Mouse (Mus musculus): ENCODE results near the gene Olfr718-ps1. TPM values are rescaled to one million over a fixed set of nuclear protein-coding genes. Genes with fewer than 3 reads are reported as not detected.
"Not testable (repeated sequence)": the region's sequence is repeated elsewhere in the genome, so short reads cannot be mapped to it uniquely, and the experiment has no call there.

The Olfr718-ps1 gene
- under 1 TPM in 1 of 2 experiments, not detected in 1; 0.05 TPM for total RNA-seq (2021)
- long read RNA-seq, experiment 1 = 0 reads
- long read RNA-seq, experiment 2 = 0 reads

DNA sequence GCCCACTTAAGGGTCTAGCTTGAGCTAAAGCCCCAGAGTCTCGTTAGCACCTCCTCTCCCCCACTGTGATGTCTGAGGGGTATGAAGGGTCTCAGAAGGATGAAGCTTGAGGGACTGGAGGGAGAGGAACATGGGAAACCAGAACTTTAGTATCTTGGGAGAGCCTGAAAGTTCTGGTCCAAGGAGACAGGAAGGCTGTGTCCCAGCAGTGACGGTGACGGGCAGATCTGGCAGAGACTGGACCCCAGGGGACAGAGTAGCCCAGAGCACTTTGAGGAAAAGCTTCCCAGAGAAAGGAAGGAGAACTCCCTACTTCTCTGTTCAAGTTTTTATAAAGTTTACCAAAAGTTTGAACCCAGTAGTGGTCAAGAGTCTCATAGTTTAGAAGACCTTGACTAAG lies at the start of gene Olfr718-ps1:
Gene Olfr718-ps1 (minus strand): TSS at position 101 of the 400 bp plus-strand sequence.
- DNase-seq (ENCODE audit: low spot score in 2 of 2) = no peak

DNA sequence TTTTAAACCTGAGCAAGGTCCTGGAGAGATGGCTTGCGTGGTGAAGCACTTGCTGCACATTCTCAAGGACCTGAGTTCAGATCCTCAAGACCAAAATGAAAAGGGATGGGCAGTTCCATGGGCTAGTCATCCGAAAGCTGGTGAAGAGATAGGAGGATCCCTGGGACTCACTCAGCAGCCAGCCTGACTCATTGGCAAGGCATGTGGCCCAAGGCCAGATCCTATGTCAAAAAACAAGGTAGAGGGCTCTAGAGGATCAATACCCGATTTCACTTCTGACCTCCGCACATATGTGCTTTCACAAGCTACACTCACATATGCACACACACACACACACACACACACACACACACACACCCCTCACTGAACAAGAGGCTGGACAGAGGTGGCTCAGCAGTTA lies 49.1 kb upstream of the Olfr718-ps1 start:
- DNase-seq (ENCODE audit: low spot score in 2 of 2) = no peak

DNA sequence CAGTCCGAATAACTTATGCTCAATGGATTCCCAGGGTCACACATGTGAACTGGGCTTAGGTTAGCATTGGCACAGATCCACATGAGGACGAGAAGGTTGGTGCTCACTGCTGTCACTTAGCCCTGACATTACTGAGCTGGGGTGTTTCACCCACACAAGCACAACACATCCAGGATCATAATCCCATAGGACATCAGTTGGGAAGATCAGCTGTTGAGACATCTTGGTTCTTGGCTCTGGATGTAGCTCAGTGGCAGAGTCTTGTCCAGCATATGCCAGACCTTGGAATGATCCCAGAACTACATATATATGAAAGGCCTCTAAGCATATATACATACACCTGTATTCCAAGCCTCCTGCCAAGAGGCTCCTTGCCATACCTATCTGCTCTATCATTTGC lies 47.8 kb upstream of the Olfr718-ps1 start:
- DNase-seq (ENCODE audit: low spot score in 2 of 2) = no peak

DNA sequence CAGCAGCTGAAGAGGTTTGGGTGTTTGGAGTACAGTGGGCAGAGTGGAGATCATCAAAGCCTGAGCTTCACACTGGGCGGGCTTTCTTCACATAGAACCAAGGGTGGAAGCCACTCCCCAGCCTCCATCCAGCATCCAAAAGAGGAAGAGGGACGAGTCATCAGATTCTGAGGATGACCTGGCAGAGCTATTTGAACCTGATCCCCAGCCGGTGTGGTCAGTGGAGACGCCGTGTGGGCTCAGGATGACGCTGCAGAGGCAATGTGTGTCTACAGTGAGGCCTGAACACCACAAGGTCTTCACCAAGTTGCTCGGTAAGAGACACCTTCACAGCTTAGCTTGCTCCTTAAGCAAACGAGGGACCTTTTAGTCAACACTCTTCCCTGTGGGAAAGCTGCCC lies 47.4 kb upstream of the Olfr718-ps1 start:
- not testable (repeated sequence) for DNase-seq (ENCODE audit: low spot score in 2 of 2)

DNA sequence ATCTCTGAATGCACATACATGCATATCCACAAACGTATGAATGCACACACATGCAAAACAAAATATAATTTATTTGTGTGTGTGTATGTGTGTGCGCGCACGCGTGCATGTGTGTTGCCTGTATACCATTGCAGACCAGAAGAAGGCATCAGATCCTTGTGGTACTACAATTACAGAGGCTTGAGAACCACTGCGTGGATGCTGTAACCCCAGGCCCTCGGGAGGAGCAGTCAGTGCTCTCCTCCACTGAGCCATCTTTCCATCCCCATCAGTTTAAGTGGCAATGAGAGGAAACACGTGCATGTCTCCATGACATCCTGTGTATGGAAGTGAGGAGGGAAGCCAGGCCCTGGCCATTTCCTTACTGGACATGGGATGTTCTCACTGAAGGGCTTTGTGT lies 45.4 kb upstream of the Olfr718-ps1 start:
- no peak for DNase-seq (ENCODE audit: low spot score in 2 of 2)

DNA sequence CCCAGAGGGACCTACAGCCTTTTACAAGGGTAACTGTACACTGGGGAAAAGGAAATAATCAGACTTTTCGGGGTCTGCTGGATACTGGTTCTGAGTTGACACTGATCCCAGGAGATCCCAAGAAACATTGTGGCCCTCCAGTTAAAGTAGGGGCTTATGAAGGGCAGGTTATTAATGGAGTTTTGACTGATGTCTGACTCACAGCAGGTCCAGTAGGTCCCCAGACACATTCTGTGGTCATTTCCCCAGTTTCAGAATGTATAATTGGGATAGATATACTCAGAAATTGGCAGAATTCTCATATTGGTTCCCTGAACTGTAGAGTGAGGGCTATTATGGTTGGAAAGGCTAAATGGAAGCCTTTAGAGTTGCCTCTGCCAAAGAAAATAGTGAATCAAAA lies 40.6 kb upstream of the Olfr718-ps1 start:
- not testable (repeated sequence) for DNase-seq (ENCODE audit: low spot score in 2 of 2)

DNA sequence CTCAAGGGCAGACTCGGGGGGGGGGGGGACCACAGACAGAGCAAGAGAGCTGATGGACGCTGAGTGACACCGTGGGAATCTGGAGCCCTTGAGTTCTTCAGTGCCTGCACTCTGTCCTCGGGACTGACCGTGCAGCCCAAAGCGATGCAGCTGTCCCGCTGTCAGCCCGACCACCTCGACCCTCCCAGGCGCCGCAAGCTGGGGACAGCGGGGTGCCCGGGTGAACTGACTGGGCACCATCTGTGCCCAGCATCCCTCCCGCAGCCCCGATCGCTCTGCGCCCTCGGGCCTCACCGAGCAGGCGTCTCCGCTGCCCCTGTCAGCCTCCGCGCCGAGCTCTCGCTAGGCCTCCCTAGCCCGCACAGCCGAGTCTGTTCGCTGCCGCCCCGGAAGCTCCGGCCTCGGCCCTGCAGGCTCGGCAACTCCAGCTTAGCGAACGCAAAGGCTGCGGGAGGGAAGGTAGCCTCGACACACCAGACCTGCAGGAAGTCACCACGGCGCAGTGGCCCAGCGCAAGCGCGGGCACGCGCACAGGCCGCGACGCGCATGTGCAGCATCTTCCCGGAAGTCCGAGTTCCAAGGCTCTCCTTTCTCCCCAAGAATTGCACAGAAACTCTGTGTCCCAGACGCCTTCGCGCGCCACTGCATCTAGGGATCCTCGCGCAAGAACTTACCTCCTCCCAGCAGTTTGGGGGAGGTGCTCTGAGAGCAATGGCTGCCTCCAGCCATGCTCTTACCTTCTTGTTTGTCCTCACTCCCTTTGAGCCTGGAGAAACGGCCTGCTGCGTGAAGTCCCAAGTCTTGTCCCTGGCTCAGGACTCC lies 33.1 kb upstream of the Olfr718-ps1 start, which contains the start of the genes Rbak and Spdye4b:
Gene Rbak (minus strand): TSS at position 521 of the 822 bp plus-strand sequence.
Gene Spdye4b (plus strand): TSS at position 763 of the 822 bp plus-strand sequence.
- peak; percentile 79 to 88 for DNase-seq (ENCODE audit: low spot score in 2 of 2)

DNA sequence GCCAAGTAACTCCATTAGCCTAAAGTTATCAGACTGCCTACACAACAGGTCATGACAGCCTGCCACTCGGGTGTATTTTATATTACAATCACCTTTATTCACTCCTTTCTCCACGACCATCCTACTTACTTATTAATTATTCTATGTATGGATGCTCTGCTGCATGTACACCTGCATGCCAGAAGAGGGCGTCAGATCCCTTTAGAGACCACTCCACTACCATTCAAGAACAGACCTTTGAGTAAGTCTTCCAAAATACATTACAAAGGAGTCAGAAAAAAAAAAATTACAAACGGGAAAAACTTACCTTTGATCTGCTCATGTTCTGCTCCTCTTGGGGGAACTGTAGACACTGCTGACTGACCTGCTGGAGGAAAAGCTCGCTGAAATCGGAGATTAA lies 31.8 kb upstream of the Olfr718-ps1 start:
- no peak for DNase-seq (ENCODE audit: low spot score in 2 of 2)

DNA sequence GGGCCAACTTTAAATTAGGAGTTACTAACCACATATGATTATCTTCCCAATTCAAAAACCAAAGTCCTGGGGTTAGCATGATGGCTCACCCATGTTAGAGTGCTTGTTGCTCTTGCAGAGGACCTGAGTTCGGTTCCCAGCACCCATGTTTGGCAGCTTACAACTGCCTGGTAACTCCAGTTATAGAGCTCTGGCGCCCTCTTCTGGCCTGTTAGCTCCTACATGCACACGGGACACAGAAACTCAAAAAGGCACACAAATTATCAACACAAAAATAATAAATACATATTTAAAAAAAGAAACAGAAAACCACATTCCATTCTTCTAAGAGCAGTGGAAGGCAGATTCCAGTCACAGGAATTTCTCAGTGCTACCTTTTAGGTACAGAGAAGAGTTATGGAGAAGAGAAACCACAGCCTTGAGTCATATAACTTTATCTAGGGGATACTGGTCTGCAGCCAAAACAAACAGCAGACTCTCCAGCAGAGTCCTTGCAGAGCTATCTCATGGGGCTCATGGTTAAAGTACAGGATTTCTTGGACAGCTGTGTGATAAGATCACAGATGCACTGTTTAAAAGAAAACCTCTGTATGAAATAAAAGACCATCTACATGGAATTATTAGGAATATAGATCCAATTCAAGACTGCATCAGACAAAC lies 30.3 kb upstream of the Olfr718-ps1 start:
- DNase-seq (ENCODE audit: low spot score in 2 of 2) = no peak

DNA sequence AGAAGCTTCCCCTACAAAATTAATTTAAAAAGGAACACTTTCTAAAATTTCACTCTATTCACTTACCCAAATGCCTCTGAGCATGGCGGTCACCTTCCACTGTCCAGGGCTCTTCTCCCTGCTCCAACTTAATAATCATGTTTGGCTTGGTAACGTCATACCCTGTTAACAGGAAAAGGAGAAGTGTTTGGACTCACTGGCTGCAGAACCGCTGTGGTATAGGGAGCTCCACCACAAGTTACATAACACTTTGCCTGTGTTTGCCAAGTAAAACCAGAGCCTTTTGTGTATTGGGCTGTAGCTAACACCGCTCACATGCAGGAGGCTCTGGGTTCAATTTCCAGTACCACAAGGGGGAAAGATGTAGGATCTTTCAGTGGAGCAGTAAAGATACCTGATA lies 28.6 kb upstream of the Olfr718-ps1 start:
- no peak for DNase-seq (ENCODE audit: low spot score in 2 of 2)

DNA sequence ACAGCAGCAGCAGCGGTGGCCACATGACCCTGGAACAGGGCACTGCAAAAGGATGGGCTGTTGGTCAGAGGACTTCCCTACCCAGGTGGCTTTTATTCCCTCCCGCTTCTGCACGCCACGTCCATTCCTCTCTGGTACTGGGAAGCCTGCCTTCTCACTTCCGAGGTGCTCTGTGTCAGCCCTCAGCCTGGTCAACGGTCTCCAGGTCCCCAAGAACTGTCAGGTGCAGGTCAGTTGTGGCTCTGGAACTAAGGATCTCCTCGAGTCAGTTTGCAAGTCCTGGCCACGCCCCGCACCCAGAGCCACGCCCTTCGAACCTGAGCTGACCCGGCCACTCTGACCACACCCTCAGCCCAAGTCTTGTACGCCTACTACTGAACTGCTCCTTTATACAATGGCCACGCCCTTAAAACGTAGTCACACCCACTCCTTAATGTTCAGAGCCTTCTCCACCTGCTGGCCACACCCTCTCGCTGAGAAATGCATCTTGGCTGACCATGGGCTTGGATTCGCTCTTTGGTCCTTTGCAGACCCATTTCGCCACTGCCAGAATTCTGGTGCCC lies 18.2 kb upstream of the Olfr718-ps1 start:
- no peak for DNase-seq (ENCODE audit: low spot score in 2 of 2)

DNA sequence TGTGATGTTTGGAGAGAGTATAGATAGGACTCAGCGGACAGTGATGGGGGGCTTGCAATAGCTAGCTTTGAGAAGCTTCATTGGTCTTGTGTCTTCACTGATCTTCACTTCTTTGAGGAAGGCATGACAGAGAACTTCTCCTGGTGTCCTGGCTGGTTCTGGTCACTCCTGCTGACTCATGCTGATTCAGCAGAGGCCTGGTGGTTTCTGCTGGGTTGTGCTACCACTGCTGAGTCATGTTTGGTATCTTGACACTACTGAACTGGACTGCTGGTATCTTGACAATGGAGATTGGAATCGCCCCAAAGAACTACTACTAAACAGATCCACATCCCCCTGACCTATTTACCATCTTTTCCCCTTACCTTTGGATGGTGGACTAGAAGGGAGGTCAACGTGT lies 8.2 kb upstream of the Olfr718-ps1 start:
- no peak for DNase-seq (ENCODE audit: low spot score in 2 of 2)

DNA sequence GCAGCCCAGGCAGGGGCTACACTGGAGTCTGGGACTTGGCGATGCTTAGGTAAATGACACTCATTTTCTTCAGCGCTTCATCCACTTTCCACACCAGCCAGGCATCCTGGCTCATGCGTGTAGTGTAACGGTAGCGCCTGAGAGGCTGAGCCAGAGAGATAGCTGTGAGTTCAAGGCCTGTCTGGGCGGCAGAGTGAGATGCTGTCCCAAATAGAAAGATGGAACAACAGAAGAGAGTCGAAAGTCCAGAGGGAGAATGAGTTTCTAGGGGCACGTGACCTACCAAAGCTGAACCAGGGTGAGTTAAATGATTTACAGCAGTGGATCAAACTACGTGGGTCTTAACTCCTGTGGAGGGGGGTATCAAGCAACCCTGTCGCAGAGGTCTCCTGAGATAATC lies 6.4 kb upstream of the Olfr718-ps1 start:
- no peak for DNase-seq (ENCODE audit: low spot score in 2 of 2)

DNA sequence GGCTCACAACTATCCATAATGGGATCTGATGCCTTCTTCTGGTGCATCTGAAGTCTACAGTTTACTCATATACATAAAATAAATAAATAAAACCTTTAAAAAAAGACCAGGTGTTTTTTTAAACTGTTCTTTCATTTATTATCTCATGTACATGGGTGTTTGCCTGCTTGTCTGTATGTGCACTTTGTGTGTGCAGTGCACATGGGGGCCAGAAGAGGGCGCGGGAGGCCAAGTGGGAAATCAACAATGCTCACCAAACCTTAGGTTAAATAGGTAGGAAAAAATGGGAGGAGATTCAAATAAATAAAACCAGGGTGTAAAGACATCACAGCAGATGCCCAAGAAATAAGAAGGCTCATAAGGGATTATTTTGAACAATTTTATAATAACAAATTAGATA lies 2.7 kb upstream of the Olfr718-ps1 start:
- no peak for DNase-seq (ENCODE audit: low spot score in 2 of 2)

DNA sequence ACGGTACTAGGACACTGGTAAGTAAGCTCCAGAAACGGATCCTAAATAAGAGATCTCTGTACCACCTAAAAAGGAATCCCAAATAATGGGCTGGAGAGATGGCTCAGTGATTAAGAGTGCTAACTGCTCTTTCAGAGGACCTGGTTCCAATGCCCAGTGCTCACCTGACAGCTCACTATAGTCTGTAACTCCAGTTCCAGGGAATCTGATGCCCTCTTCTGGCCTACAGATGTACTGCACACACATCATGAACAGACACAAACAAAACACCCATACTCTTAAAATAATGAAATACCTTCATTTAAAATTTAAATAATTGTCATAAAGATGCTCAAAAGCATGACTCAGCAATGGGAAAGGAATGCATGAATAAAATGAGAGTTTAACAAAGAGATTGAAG lies 2.2 kb upstream of the Olfr718-ps1 start:
- DNase-seq (ENCODE audit: low spot score in 2 of 2) = no peak

DNA sequence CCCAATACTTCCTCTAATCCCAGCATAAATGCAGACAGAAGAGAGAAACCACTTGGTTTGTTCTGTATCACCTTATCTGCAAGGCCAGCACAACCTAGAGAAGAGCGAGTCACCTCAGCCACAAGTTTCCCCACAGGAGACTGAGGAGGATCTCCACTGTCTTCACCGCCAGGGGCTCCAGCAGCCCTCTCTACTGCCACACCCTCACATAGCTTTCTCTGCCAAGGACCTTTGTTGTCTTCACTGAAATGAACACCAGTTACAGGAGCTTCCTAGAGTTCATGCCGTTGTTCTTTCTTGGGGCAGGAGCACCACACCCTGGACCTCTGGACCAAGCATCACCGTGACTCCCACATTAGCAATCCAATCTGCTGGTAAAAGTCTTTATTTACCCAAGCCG lies 1.3 kb upstream of the Olfr718-ps1 start:
- DNase-seq (ENCODE audit: low spot score in 2 of 2) = no peak

DNA sequence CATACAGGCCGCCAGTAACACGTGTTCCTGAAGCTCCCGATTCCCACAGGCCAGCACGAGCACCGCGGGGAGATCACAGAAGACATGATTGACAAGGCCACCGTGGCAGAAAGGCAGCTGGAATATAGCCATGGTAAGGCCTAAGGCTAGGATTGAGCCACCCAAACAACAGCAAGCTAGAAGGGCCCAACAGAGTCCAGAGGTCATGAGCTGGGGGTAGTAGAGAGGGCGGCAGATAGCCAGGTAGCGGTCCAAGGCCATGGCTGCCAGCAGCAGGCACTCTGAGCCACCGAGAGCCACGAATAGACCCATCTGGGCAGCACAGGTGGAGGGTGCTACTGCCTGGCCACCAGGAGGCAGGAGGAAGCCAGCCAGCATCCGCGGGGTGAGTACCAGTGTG lies 9.8 kb downstream of the Olfr718-ps1 start:
- no peak for DNase-seq (ENCODE audit: low spot score in 2 of 2)

DNA sequence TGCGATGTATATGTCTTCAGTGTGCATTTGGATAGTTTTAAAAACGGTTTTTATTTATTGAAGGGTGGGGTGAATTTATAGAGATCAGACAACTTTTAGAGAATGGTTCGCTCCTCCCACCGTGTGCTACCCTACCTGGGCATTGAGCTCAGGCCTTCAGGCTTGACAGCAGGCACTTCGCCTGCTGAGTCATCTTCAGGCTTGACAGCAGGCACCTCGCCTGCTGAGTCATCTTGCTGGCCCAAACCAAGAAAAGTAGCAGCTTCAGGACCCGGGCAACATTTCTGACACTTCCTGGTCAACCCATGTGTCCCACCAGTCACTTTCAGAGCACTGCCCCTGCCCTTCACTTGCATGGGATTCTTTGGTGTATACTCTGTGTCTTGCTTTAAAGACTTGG lies 12.3 kb downstream of the Olfr718-ps1 start:
- DNase-seq (ENCODE audit: low spot score in 2 of 2) = no peak

DNA sequence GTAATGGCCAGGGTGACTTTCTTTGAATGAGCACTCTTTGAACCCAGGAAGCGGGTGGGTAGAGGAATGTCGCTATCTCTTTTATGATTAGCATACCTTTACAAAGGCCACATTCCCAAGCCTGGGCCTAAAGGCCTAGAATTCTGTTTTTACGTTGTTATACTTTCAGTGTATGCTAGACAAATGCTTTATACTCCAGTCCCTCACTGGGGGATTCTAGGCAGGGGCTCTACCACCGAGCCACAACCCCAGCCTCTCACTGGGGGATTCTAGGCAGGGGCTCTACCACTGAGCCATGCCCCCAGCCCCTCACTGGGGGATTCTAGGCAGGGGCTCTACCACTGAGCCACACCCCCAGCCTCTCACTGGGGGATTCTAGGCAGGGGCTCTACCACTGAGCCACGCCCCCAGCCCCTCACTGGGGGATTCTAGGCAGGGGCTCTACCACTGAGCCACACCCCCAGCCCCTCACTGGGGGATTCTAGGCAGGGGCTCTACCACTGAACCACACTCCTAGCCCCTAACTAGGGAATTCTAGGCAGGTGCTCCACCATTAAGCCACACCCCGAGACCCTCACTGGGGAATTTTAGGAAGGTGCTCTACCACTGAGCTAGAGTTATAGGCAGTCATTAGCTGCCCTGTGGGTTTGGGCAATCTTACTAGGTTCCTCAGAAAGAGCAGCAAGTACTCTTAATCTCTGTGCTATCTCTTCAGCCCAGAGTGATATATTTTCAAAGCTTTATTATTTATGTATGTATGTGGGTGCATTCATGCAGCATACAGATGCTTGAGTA lies 13.0 kb downstream of the Olfr718-ps1 start:
- DNase-seq (ENCODE audit: low spot score in 2 of 2) = not testable (repeated sequence)

DNA sequence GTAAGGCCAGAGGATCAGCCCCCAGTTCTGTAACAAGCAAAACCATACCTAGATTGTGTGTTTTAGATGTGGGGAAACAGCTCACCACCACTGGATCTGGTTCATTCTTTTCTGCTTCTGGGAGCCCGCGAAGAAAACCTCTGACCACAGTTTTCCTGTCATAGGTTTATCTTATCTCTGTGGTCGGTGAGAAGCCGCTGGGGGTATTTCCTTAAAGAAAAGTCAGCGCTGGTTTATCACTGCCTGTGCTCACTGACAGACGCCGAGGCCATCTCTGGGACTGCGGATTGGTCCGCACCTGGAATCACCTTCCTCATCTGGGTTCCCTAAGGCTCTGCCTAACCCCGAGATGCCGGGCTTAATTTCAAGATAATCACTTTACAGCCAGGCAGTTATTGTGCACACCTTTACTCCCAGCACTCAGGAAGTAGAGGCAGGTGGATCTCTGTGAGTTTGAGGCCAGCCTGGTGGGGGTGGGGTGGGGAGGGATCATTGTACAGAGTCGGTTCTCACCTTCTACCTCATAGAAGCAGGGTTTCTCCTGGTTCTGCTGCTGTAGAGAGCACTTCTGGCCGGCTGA lies 14.4 kb downstream of the Olfr718-ps1 start:
- no peak for DNase-seq (ENCODE audit: low spot score in 2 of 2)

DNA sequence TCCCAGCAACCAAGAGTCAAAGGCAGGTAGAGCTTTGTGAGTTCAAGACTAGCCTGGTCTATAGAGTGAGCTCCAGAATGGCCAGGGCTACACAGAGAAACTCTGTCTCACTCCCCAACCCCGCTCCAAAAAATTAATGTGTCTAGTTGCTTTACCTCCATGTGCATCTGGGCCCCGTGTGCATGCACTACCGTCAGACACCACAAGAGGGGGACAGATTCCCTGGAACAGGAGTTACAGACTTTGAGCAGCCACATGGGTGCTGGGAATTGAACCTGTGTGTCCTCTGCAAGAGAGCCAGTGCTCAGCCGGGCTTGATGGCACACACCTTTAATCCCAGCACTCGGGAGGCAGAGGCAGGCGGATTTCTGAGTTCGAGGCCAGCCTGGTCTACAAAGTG lies 17.0 kb downstream of the Olfr718-ps1 start:
- no peak for DNase-seq (ENCODE audit: low spot score in 2 of 2)
